Comparison of ENCODE assay signal across 26 mouse cellular contexts in the genomic region with DNA sequence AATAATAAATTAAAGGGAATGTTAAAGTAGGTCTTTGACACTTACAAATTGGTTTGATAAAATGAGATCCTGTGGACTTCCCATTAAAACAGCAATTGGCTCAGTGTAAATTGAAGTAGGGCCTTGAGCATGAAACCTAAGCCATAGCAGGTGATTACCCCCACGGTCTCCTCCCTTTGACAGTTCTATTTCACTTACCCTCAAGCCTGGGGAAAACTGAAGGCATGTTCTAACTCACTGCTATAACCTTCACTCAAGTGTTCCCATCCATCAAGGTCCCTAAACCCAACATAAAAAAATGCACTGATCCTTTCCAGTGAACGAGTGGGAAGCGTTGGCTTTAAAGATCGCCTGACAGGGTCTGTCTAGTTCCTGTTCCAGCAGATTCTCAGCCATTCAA. TPM values are rescaled to one million over a fixed set of nuclear protein-coding genes. Genes with fewer than 3 reads are reported as not detected.
"Had no signal": no experiment of that assay in that cellular context is flagged by ENCODE, and none has a peak within 500 bp of the region (broad histone marks: within the 10 kb centered on the region; RNA-seq: fewer than 3 reads in every experiment).

No protein-coding gene starts in this region.

- H3K4me2 ChIP-seq: heart, embryonic 11.5 days; heart, embryonic 13.5 days; heart, embryonic 15.5 days; hindbrain, embryonic 13.5 days; hindbrain, embryonic 15.5 days; limb, embryonic 13.5 days; limb, embryonic 15.5 days; liver, embryonic 12.5 days had no signal

- H3K9ac ChIP-seq: forebrain, postnatal 0 days; heart, embryonic 13.5 days; heart, embryonic 15.5 days; hindbrain, embryonic 13.5 days; hindbrain, embryonic 15.5 days; limb, embryonic 13.5 days; limb, embryonic 15.5 days; liver, embryonic 12.5 days; liver, embryonic 14.5 days had no signal

- DNase-seq: forebrain, postnatal 0 days; gastrocnemius, postnatal 14 days; gastrocnemius, postnatal 36 days; heart, adult 11 months; heart, adult 2 months; heart, postnatal 14 days; heart, postnatal 36 days; kidney, adult 18-20 months; kidney, adult 8-10 months; kidney, postnatal 14 days; layer of hippocampus, adult 9-11 months; layer of hippocampus, postnatal 36 days; left cerebral cortex, postnatal 4 days had no signal

- H3K4me1 ChIP-seq: heart, embryonic 13.5 days; heart, embryonic 15.5 days; hindbrain, embryonic 13.5 days; hindbrain, embryonic 15.5 days; limb, embryonic 13.5 days; limb, embryonic 15.5 days; liver, embryonic 12.5 days had no signal

- ATAC-seq: forebrain, postnatal 0 days; hindbrain, postnatal 0 days; intestine, embryonic 16.5 days; liver, embryonic 12.5 days had no signal

- H3K9me3 ChIP-seq: heart, embryonic 13.5 days; heart, embryonic 15.5 days; hindbrain, embryonic 13.5 days; hindbrain, embryonic 15.5 days; limb, embryonic 13.5 days; limb, embryonic 15.5 days; liver, embryonic 12.5 days had no signal

- H3K36me3 ChIP-seq: heart, embryonic 13.5 days; heart, embryonic 15.5 days; hindbrain, embryonic 13.5 days; hindbrain, embryonic 15.5 days; limb, embryonic 13.5 days; limb, embryonic 15.5 days; liver, embryonic 12.5 days had no signal

- H3K27ac ChIP-seq: heart, adult 2 months; heart, embryonic 13.5 days; heart, embryonic 15.5 days; hindbrain, embryonic 13.5 days; hindbrain, embryonic 15.5 days; hindbrain, postnatal 0 days; limb, embryonic 13.5 days; limb, embryonic 15.5 days; liver, embryonic 12.5 days; liver, embryonic 14.5 days had no signal

- H3K4me3 ChIP-seq: heart, adult 2 months; heart, embryonic 13.5 days; heart, embryonic 15.5 days; hindbrain, embryonic 13.5 days; hindbrain, embryonic 15.5 days; limb, embryonic 13.5 days; limb, embryonic 15.5 days; liver, embryonic 12.5 days had no signal

- H3K27me3 ChIP-seq: heart, embryonic 13.5 days; heart, embryonic 15.5 days; hindbrain, embryonic 13.5 days; hindbrain, embryonic 15.5 days; limb, embryonic 13.5 days; limb, embryonic 15.5 days; liver, embryonic 12.5 days had no signal

RNA-seq across cellular contexts. Expression of a gene that starts 11.6 kb away (rescaled TPM):
- polyA plus RNA-seq: heart, embryonic 11.5 days; limb, embryonic 11.5 days; limb, embryonic 13.5 days had no signal

RNA-seq across cellular contexts. Expression of a gene that starts 44.9 kb away (rescaled TPM):
- polyA plus RNA-seq: heart, embryonic 11.5 days; heart, embryonic 13.5 days; heart, postnatal 0 days; limb, embryonic 11.5 days; limb, embryonic 15.5 days; liver, embryonic 14.5 days had no signal
